Mouse (Mus musculus) stomach, embryonic 15.5 days (tissue): ENCODE data around the gene Stxbp3. TPM values are rescaled to one million over a fixed set of nuclear protein-coding genes. Genes with fewer than 3 reads are reported as not detected.
A peak's percentile ranks its signal among the peaks of the same experiment; 100 is the strongest.

Experiments used
- ATAC-seq: fragments of 200-750 bp; cut with Nextera tagmentation; 2 replicates; pipeline ENCODE4 v1.8.0; 2017; ENCODE audit warnings: low read depth, moderate number of reproducible peaks, moderate TSS enrichment; ENCODE audit not compliant: insufficient read depth, low FRiP score
- H3K27ac ChIP-seq: fragments of 300-500 bp; sonication (generic); 2 replicates; pipeline ENCODE4 v1.5.1; 2015; ENCODE audit warnings: mild to moderate bottlenecking, inconsistent platforms
- H3K27me3 ChIP-seq: fragments of 300-500 bp; sonication (generic); replicated peaks from 2 replicates; pipeline ENCODE4 v1.6.1; 2015; ENCODE audit warnings: inconsistent platforms
- H3K36me3 ChIP-seq: fragments of 300-500 bp; sonication (generic); 2 replicates; pipeline ENCODE4 v1.6.1; 2015; ENCODE audit warnings: inconsistent platforms
- H3K4me1 ChIP-seq: fragments of 300-500 bp; sonication (generic); 2 replicates; pipeline ENCODE4 v1.6.1; 2015; ENCODE audit warnings: inconsistent platforms
- H3K4me2 ChIP-seq: fragments of 300-500 bp; sonication (generic); 2 replicates; pipeline ENCODE4 v1.6.1; 2015; ENCODE audit warnings: mild to moderate bottlenecking, inconsistent platforms
- H3K4me3 ChIP-seq: fragments of 300-500 bp; sonication (generic); replicated peaks from 2 replicates; pipeline ENCODE4 v1.5.1; 2015; ENCODE audit warnings: inconsistent platforms
- H3K9ac ChIP-seq: fragments of 300-500 bp; sonication (generic); 2 replicates; pipeline ENCODE4 v1.6.1; 2015; ENCODE audit warnings: inconsistent platforms
- H3K9me3 ChIP-seq: fragments of 300-500 bp; sonication (generic); 2 replicates; pipeline ENCODE4 v1.6.1; 2016; ENCODE audit warnings: inconsistent platforms
- WGBS: fragments of 180-500 bp; shearing (Covaris S2); methylation state at CpG from one replicate; pipeline ENCODE4 v1.1.7; 2015; 5-methylcytosine and 5-hydroxymethylcytosine counted together
- polyA plus RNA-seq: library from polyadenylated mRNA; unstranded; fragments of >200 nt; fragmentation: Nextera tagmentation; extraction: Ambion mirVana; gene quantifications from 2 replicates; pipeline ENCODE4 v1.2.1, GENCODE M21; 2015

The Stxbp3 gene
- polyA plus RNA-seq, 1 experiment from 2014 or later, result 40.3 TPM

DNA sequence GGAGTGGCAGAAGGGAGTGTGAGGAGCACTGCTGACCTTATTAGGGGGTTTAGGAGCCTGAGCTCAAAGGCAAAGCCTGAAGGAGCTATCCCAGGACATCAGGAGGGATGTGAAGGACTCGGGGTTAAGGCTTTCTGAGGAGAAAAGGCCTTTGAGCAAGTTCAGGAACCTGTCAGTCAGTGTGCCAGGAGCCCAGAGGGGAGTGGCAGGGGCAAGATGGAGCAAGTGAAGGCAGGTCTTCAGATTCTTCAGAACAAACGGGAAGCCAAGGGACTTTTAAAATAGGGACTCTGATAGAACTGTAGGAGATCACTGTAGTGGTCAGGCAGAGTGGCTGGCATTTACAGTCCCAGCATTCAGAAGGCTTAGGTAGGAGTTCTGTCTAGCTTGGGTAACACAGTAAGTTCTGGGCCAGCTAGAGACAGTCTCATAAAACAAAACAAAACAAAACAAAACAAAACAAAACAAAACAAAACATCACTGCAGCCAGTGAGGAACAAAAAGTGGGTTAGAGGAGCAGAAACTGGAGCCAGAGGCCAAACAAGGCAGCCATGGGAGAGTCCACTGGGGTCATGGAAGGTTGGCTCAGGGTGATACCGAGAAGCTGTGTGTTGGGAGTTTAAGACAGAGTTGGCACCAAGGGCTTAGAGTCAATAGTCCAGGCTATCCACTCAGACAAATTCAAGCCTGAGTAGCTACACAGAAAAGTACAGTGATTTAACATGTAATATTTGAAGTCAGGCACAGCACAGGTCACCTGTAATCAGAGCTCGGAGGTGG is 61.4 kb downstream of the Stxbp3 start:
- peaks cover 14% of the 10 kb centered on the region; the same call in 1 of the 2 replicates for H3K4me1 ChIP-seq
- no peak overlapping the region for H3K9ac ChIP-seq
- peak overlapping the region; percentile 26; the same call in 1 of the 2 replicates for H3K27ac ChIP-seq
- 65% methylated on average over 4 of the region's 4 CpGs for WGBS
- H3K36me3 ChIP-seq, result no peaks in the 10 kb centered on the region
- no peak for ATAC-seq
- H3K4me2 ChIP-seq, result no peak overlapping the region
- H3K27me3 ChIP-seq, result no peaks in the 10 kb centered on the region
- H3K4me3 ChIP-seq, result no peak overlapping the region
- H3K9me3 ChIP-seq, result no peaks in the 10 kb centered on the region

DNA sequence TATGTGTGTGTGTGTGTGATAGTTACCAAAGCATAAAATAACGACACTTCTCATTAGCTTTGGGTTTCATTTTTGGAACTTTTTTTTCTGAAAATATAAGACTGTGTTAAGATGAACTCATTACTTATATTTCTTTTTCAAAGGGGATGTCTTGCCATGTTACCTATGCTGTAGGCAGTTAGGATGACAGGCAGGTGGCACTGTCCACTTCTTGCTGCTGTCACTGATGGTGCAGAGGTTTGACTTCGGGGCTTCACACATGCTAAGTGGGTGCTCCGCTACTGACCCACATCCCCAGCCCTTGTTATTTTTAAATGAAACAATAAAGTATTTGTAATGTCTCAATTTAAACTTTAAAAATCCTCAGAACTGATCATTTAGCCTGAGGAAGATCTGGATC is 67.5 kb downstream of the Stxbp3 start:
- Histone ChIP-seq H3K27ac (no peak overlapping the region), H3K4me1 (peaks cover 12% of the 10 kb centered on the region), H3K36me3 (no peaks in the 10 kb centered on the region), H3K9me3 (no peaks in the 10 kb centered on the region), H3K4me3 (no peak overlapping the region), H3K27me3 (no peaks in the 10 kb centered on the region), H3K9ac (no peak overlapping the region), H3K4me2 (no peak overlapping the region)
- WGBS, result 81% methylated on average over 3 of the region's 3 CpGs
- no peak for ATAC-seq

DNA sequence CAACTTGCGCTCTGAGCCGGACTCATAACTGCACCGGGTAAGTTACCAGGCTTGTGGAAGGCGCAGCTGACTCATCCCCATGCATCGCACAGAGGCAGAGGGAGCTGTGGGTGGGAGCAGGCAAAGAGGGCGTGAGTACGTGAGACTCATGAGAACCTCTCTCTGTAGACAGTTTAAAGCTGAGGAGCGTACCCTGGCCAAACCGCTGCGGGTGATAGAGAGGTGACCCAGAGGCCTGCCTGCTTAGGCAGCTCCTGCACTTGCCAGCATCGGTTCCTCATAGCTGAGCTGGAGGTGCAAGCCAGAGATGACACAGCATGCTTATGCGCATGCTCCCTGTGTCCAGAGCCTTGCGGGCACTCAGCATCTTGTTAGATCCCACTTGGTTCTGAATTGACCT is 68.1 kb downstream of the Stxbp3 start:
- Histone ChIP-seq H3K27ac (no peak overlapping the region), H3K4me3 (no peak overlapping the region), H3K36me3 (no peaks in the 10 kb centered on the region), H3K9ac (no peak overlapping the region), H3K27me3 (no peaks in the 10 kb centered on the region), H3K9me3 (no peaks in the 10 kb centered on the region), H3K4me1 (peaks cover 12% of the 10 kb centered on the region), H3K4me2 (no peak overlapping the region)
- ATAC-seq, result no peak
- WGBS, result 89% methylated on average over 13 of the region's 13 CpGs

DNA sequence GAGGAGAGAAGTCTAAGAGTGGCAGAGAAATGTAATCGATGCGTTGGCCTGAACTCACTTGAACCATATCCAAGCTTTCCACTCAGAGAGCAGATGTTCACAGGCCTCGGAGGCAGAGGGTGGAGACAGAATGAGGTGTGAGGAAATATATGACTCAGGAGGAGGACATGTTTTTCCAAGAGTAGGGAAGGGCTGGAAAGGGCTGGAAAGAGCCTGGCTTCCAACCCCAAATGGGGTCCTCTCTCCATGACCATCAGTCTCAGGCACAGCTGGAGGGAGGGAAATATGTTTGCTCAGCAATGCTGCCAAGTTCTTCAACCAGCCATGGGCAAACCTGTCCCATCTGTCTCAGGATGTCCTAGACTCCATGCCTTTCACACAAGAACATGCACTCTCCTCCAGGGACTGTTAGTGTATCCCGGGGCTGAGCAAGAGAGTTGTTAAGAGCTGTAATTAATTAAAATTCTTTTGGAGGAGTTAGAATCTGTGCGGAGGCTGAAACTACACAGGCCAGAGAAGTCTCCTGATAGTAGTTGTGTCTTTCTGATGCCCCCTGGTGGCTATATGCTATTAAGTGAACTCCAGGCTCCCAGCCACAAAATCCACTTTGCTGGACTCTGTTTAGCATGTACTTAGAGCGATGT is 69.5 kb downstream of the Stxbp3 start:
- H3K9me3 ChIP-seq, result no peaks in the 10 kb centered on the region
- H3K4me3 ChIP-seq, result no peak overlapping the region
- 25% methylated on average over 6 of the region's 6 CpGs for WGBS
- no peak overlapping the region for H3K4me2 ChIP-seq
- no peaks in the 10 kb centered on the region for H3K27me3 ChIP-seq
- peaks cover 12% of the 10 kb centered on the region for H3K4me1 ChIP-seq
- ATAC-seq, result peak; percentile 67; the same call in 1 of the 2 replicates
- H3K36me3 ChIP-seq, result no peaks in the 10 kb centered on the region
- peak overlapping the region; percentile 72; the same call in 1 of the 2 replicates for H3K27ac ChIP-seq
- H3K9ac ChIP-seq, result no peak overlapping the region

DNA sequence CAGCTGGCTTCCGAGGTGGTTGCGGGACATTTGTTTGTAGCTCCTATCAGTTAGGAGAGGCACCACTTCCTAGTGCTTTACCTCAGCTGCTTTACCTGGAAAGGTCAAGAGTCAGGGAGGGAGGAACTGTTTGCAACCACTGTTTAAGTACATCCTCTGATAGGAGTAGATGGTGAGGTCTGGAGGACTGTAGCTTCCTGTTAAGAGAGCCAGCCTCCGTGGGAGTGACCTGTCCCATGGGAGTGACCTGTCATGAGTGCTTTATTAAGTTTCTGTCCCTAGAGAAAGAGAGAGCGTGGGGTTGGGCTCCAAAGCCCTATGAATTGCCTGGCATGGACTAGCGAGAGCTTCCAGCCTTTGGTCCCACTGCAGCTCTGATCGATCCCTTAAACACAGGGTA is 70.8 kb downstream of the Stxbp3 start:
- no peak overlapping the region for H3K27ac ChIP-seq
- 61% methylated on average over 6 of the region's 6 CpGs for WGBS
- ATAC-seq, result no peak

DNA sequence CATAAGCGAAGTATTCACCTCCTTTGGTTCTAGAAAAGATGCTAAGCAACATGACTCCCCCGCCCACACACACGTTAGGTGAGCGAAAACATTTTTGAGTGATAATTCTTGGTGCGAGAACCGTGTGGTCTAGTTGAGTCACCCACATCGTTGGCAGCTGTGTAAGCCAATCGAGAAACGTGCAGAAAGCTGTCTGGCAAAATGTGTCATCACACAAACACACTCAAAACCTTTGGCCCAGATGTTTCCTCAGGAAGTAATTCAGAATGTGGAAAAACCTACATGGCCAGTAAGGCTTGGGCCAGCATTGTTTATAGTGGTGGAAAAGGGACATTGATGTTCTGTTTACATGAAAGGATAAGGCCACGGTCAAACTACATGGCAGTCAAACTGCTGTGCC is 72.9 kb downstream of the Stxbp3 start:
- Histone ChIP-seq H3K36me3 (no peaks in the 10 kb centered on the region), H3K4me3 (no peak overlapping the region), H3K27me3 (no peaks in the 10 kb centered on the region), H3K4me2 (no peak overlapping the region), H3K9ac (no peak overlapping the region), H3K4me1 (peaks cover 22% of the 10 kb centered on the region), H3K27ac (no peak overlapping the region), H3K9me3 (no peaks in the 10 kb centered on the region)
- no peak for ATAC-seq
- 54% methylated on average over 10 of the region's 10 CpGs for WGBS

More for the DNA sequence above, 70.8 kb downstream of the Stxbp3 start:
- H3K27me3 ChIP-seq, result no peaks in the 10 kb centered on the region
- no peak overlapping the region for H3K9ac ChIP-seq
- H3K4me2 ChIP-seq, result no peak overlapping the region
- H3K4me1 ChIP-seq, result peaks cover 16% of the 10 kb centered on the region
- no peaks in the 10 kb centered on the region for H3K9me3 ChIP-seq
- no peak overlapping the region for H3K4me3 ChIP-seq
- H3K36me3 ChIP-seq, result no peaks in the 10 kb centered on the region

DNA sequence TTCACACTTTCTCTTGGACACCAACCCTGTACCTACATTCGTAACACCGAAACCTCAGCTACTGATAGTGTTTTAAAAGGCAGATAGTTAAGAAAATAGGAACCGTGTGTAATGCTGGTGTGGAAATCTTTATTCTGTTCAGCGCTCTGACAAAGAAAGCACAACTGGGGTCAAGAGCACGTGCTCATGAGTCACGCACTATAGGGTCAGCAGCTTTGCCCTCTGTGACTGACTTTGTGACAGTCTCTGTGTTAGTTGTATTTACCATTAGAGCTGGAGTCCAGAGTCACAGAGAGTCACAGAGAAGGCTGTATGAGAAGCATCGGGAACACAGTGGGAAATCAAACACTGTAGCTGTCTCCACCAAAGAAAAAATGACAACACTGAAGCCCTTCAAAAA is 73.4 kb downstream of the Stxbp3 start:
- Histone ChIP-seq H3K27ac (no peak overlapping the region), H3K36me3 (no peaks in the 10 kb centered on the region), H3K4me1 (peaks cover 22% of the 10 kb centered on the region), H3K9me3 (no peaks in the 10 kb centered on the region), H3K27me3 (no peaks in the 10 kb centered on the region), H3K4me3 (no peak overlapping the region), H3K4me2 (no peak overlapping the region), H3K9ac (no peak overlapping the region)
- 75% methylated on average over 7 of the region's 7 CpGs for WGBS
- ATAC-seq, result no peak

DNA sequence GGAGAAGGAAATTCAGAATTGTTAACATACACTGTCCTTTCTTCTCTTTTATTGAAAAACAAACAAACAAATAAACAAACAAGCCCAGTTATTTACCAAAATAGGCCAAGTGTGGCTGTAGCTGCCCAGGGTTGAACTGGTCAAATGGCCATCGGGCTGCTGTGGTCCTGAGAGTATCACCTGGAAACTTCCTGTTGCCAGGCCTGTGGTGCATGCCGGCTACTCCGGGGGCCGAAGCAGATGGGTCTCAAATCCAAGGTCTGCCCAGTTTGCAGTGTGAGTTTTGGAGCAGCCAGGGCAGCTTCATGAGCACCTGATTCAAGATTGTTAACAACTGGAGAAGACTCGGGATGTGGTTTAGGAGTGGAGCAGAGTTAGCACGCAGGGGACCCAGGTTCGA is 74.8 kb downstream of the Stxbp3 start:
- Histone ChIP-seq H3K27ac (no peak overlapping the region), H3K4me3 (no peak overlapping the region), H3K4me2 (no peak overlapping the region), H3K9ac (no peak overlapping the region), H3K4me1 (peaks cover 17% of the 10 kb centered on the region), H3K36me3 (no peaks in the 10 kb centered on the region), H3K9me3 (no peaks in the 10 kb centered on the region), H3K27me3 (no peaks in the 10 kb centered on the region)
- WGBS, result 83% methylated on average over 7 of the region's 7 CpGs
- no peak for ATAC-seq

DNA sequence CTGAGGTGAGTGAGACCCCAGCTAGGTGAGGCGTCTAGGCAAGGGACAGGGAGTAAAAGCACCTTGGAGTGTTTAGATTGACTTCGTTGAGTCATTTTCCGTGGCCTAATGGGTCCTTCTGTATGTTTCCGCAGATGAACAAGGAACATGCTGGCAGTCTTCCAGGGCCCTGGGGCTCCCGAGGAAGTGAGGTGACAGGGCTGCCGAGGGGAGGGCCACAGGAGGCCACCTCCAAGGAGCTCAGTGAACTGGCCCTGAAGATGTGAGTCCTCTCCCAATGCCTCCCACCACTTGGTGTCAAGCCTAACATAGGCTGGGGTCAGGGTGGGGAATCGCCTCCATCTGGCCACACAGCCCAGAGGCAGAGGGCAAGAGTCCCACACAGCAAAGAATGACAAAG is 75.3 kb downstream of the Stxbp3 start:
- no peak overlapping the region for H3K4me2 ChIP-seq
- ATAC-seq, result no peak
- no peaks in the 10 kb centered on the region for H3K9me3 ChIP-seq
- H3K4me3 ChIP-seq, result no peak overlapping the region
- WGBS, result 35% methylated on average over 7 of the region's 7 CpGs
- H3K27ac ChIP-seq, result no peak overlapping the region
- H3K36me3 ChIP-seq, result no peaks in the 10 kb centered on the region
- no peaks in the 10 kb centered on the region for H3K27me3 ChIP-seq
- no peak overlapping the region for H3K9ac ChIP-seq
- H3K4me1 ChIP-seq, result peaks cover 18% of the 10 kb centered on the region; the same call in 1 of the 2 replicates

DNA sequence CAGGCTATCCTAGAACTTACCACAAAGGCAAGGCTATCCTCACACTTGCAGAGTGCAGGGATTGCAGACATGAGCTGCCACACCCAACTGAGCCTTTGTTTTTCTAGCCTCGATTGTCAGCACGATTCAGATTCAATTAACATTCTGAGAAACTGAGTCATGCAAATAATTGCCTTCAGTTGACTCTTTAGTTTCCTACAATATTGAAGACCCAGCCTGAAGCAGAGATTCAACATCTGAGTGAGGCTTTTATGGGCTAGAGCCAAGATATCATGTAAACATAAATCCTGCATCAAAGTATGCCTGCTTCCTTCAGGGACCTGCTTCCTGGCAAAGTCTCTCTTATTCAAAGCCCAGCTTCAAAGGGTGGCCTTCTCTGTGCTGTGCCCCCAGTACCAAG is 76.6 kb downstream of the Stxbp3 start:
- no peak overlapping the region for H3K9ac ChIP-seq
- H3K4me2 ChIP-seq, result no peak overlapping the region
- H3K27ac ChIP-seq, result no peak overlapping the region
- H3K4me3 ChIP-seq, result no peak overlapping the region
- WGBS, result 48% methylated on average over 2 of the region's 2 CpGs
- peaks cover 19% of the 10 kb centered on the region; the same call in 1 of the 2 replicates for H3K4me1 ChIP-seq
- ATAC-seq, result no peak
- H3K27me3 ChIP-seq, result no peaks in the 10 kb centered on the region
- H3K36me3 ChIP-seq, result no peaks in the 10 kb centered on the region
- no peaks in the 10 kb centered on the region for H3K9me3 ChIP-seq

DNA sequence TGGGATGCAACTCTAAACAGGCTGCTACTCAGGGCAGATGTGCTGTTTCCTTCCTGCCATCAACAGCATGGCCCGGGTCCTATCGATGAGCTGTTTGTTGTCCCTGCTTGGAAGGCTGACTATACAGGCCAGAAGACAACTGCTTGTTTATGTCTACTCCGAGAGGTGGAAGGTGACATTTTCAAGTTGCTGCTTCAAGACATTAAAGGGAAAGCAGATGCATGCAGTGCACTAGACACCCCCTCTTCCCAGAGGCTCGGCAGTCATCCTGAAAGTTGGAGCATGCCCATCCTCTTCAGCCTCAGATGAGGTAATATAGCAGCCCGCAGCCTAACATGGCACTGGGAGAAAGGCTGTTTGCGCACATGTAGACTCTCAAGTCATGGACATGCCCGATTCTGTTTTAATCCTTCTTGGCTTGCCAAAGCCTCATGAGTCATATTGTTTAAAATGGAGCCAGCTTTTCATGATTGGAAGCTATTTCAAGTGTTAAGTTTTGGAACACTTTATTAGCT is 77.7 kb downstream of the Stxbp3 start:
- Histone ChIP-seq H3K9ac (no peak overlapping the region), H3K9me3 (no peaks in the 10 kb centered on the region), H3K4me1 (peaks cover 19% of the 10 kb centered on the region; the same call in 1 of the 2 replicates), H3K4me3 (no peak overlapping the region), H3K36me3 (no peaks in the 10 kb centered on the region), H3K27me3 (no peaks in the 10 kb centered on the region), H3K4me2 (no peak overlapping the region), H3K27ac (no peak overlapping the region)
- WGBS, result 53% methylated on average over 7 of the region's 7 CpGs
- no peak for ATAC-seq
